Mouse (Mus musculus): Measurements from ENCODE around the gene Tm4sf20. TPM values are rescaled to one million over a fixed set of nuclear protein-coding genes. Genes with fewer than 3 reads are reported as not detected.

Gene Tm4sf20
- polyA plus RNA-seq, 1 experiment from 2014 or later, result 0.53 TPM

DNA sequence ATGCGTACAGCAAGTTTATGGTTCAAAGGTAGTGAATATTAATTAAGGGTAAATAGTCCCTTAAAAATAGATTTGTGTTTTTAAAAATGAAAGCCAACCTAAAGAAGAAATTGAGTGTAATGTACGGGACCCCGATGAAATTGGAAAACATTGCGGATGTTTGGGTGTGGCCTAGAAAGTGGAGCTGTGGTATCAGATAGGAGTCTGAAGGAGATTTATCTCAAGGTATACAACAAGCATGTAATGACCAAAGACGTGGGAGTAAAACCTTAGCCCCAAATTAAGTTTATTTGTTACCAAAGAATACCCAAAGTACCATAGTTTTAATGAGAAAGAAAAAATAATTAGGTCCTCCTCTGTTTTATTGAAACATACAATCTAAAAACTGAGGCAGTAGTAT, 41.8 kb downstream of the Tm4sf20 start:
- H3K9ac ChIP-seq (ENCODE audit: low read depth, low read length), result no peak overlapping the region
- no peaks in the 10 kb centered on the region for H3K9me3 ChIP-seq (replicated peaks; ENCODE audit: low read length)
- H3K27ac ChIP-seq, result no peak overlapping the region
- 90% methylated on average over 5 of the region's 5 CpGs for WGBS
- H3K4me2 ChIP-seq (ENCODE audit: low read length), result no peak overlapping the region
- DNase-seq (ENCODE audit: low spot score) (no peak), ATAC-seq (replicated peaks; ENCODE audit: low FRiP score, low read depth) (no peak)
- peaks cover 12% of the 10 kb centered on the region; the same call in 1 of the 2 replicates for H3K36me3 ChIP-seq (ENCODE audit: insufficient read depth, low read length)
- H3K27me3 ChIP-seq (ENCODE audit: insufficient read depth, low read length), result no peaks in the 10 kb centered on the region
- no peak for TF ChIP-seq CTCF (IDR thresholded peaks at IDR 0.05; ENCODE audit: low read depth)
- peaks cover 10% of the 10 kb centered on the region; the same call in 1 of the 2 replicates for H3K4me1 ChIP-seq (replicated peaks; ENCODE audit: insufficient read depth, low read length)
- H3K4me3 ChIP-seq (replicated peaks; ENCODE audit: low read depth, low read length), result no peak overlapping the region

DNA sequence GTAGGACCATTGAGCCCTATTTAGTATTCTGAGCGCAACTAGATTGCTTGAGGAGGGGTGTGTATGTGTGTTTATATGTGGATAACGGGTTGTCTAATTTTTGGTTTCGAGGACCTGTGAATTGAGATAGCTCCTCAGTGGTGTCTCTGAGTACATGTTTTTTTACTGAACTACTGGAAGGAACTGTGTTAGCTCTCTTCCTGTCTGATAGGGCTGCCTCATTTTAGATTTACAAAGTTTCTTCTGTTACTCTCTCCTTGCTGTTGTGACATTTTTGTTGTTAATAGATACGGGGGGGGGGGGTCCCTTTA, 42.4 kb downstream of the Tm4sf20 start:
- no peak for TF ChIP-seq CTCF (IDR thresholded peaks at IDR 0.05; ENCODE audit: low read depth)
- ATAC-seq (replicated peaks; ENCODE audit: low FRiP score, low read depth) (no peak), DNase-seq (ENCODE audit: low spot score) (no peak)
- Histone ChIP-seq H3K27me3 (ENCODE audit: insufficient read depth, low read length) (no peaks in the 10 kb centered on the region), H3K36me3 (ENCODE audit: insufficient read depth, low read length) (peaks cover 6% of the 10 kb centered on the region; the same call in 1 of the 2 replicates), H3K9ac (ENCODE audit: low read depth, low read length) (peak overlapping the region; percentile 97; the same call in 1 of the 2 replicates), H3K27ac (no peak overlapping the region), H3K4me3 (replicated peaks; ENCODE audit: low read depth, low read length) (peak overlapping the region; percentile 90), H3K9me3 (replicated peaks; ENCODE audit: low read length) (no peaks in the 10 kb centered on the region), H3K4me1 (replicated peaks; ENCODE audit: insufficient read depth, low read length) (peaks cover 10% of the 10 kb centered on the region; the same call in 1 of the 2 replicates), H3K4me2 (ENCODE audit: low read length) (peak overlapping the region; percentile 97)
- 49% methylated on average over 4 of the region's 4 CpGs for WGBS

DNA sequence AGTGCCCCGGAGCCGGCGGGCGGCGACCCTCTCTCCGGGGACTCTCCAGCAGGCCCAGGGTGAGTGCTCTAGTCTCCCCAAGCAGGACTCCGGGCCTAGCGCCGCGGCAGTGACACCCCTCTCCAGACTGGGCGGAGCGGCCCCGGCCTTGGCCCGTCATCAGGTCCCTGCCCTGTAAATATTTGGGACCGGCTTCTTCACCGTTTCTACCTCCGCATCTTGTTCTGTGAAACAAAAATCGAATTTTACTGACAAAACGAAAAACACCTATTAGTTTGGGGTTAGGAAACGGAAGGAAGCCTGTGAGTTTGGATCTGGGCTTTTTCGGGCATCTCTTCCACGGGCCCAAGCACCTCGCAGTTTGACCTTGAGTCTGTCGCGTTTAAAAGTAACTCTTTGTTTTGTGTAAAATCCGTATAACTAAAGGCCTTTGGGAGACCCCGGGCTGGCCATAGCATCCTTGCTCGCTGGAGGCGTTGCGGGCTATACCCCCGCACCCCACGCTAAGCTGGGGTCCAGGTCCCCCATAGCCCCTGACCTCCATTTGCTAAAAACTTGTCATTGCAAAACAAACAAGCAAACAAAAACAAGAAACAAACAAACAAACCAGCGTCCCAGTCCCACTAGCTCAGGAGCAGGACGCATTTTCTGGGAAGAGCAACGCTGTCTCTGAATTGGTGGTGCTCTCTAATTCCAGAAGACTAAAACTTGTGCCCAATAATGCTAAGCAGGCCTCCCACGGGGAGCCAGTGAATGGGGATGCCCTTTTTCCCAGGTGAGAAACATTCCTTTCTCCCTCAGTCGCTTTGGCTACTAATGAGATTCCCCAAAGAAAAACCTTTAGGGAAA, 43.0 kb downstream of the Tm4sf20 start:
- Histone ChIP-seq H3K9me3 (replicated peaks; ENCODE audit: low read length) (no peaks in the 10 kb centered on the region), H3K9ac (ENCODE audit: low read depth, low read length) (peak overlapping the region; percentile 97), H3K27me3 (ENCODE audit: insufficient read depth, low read length) (no peaks in the 10 kb centered on the region), H3K4me1 (replicated peaks; ENCODE audit: insufficient read depth, low read length) (peaks cover 10% of the 10 kb centered on the region; the same call in 1 of the 2 replicates), H3K4me2 (ENCODE audit: low read length) (peak overlapping the region; percentile 97), H3K36me3 (ENCODE audit: insufficient read depth, low read length) (peaks cover 6% of the 10 kb centered on the region; the same call in 1 of the 2 replicates), H3K27ac (peak overlapping the region; percentile 73), H3K4me3 (replicated peaks; ENCODE audit: low read depth, low read length) (peak overlapping the region; percentile 90)
- DNase-seq (ENCODE audit: low spot score), result peak; percentile 80
- peak; percentile 98 for ATAC-seq (replicated peaks; ENCODE audit: low FRiP score, low read depth)
- no peak for TF ChIP-seq CTCF (IDR thresholded peaks at IDR 0.05; ENCODE audit: low read depth)
- 1% methylated on average over 37 of the region's 37 CpGs for WGBS

DNA sequence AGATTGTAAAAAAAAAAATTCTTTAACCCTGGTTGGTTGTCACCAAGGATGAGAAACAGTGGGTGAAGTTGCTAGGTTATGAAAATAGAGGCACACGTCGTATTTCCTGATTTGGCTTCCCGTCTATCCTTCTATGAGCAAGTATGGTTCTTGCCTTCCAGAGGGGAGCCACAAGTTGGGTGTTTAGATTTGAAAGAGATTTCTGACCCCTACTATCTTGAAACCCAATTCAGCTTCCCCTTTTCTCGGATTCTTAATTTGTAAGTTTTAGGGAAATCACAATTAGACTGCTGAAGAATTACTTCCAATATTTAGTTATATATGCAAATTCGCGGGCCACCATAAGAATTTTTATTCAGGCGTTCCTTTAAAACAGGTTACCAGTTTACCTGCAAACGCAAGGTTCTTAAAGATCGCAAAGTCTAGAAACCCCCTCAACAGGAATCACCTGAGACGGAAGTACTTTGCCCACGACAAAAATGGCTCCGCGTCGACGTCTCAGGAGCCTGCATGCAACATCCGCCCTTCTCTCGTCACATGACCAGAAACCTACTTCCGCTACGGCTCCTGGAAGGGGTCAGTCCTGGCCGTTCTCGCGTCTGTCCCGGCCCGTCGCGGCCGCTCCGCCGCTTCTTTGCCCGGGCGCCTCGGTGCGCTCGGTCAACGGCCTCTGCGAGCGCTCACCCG, 43.8 kb downstream of the Tm4sf20 start, which contains the start of gene Mff:
Gene Mff, plus strand, starts transcription at position 552 of the 687 bp plus-strand sequence.
- Histone ChIP-seq H3K27me3 (ENCODE audit: insufficient read depth, low read length) (no peaks in the 10 kb centered on the region), H3K36me3 (ENCODE audit: insufficient read depth, low read length) (peaks cover 3% of the 10 kb centered on the region; the same call in 1 of the 2 replicates), H3K4me2 (ENCODE audit: low read length) (peak within 1 kb of the TSS; percentile 97), H3K9ac (ENCODE audit: low read depth, low read length) (peak within 1 kb of the TSS; percentile 97), H3K9me3 (replicated peaks; ENCODE audit: low read length) (no peaks in the 10 kb centered on the region), H3K4me3 (replicated peaks; ENCODE audit: low read depth, low read length) (peak within 1 kb of the TSS; percentile 90), H3K4me1 (replicated peaks; ENCODE audit: insufficient read depth, low read length) (peaks cover 10% of the 10 kb centered on the region; the same call in 1 of the 2 replicates), H3K27ac (peak within 1 kb of the TSS; percentile 73)
- DNase-seq (ENCODE audit: low spot score) (peak; percentile 98), ATAC-seq (replicated peaks; ENCODE audit: low FRiP score, low read depth) (peak; percentile 99)
- no peak for TF ChIP-seq CTCF (IDR thresholded peaks at IDR 0.05; ENCODE audit: low read depth)
- WGBS, result 9% methylated on average over 38 of the region's 38 CpGs

DNA sequence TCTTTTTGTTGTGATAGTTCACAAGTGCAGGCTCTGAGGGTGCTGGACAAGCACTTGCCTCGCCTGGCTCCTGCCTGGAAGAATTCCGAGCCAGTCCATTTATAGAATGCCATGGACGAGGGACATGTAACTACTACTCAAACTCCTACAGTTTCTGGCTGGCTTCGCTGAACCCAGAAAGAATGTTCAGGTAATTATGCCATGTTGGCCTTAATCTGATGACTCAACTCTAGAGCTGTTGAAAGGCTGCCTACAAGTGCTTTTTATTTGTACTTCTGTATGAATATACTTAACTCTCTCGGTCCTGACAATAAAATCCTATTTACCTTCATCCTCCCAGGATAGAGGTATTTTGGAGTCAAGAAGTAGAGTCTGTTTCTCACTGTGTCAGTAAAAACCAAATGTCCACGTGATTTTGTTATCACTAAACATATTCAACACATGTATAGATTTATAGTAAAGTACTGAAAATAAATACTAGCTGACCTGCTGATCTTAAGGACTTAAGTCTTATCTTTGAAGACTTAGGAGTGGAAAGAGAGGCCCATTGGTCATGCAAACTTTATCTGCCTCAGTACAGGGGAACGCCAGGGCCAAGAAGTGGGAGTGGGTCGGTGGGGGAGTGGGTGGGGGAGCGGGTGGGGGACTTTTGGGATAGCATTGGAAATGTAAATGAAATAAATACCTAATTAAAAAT, 50.3 kb downstream of the Tm4sf20 start:
- no peaks in the 10 kb centered on the region for H3K4me1 ChIP-seq (replicated peaks; ENCODE audit: insufficient read depth, low read length)
- no peak overlapping the region for H3K4me3 ChIP-seq (replicated peaks; ENCODE audit: low read depth, low read length)
- H3K9ac ChIP-seq (ENCODE audit: low read depth, low read length), result no peak overlapping the region
- ATAC-seq (replicated peaks; ENCODE audit: low FRiP score, low read depth), result no peak
- no peaks in the 10 kb centered on the region for H3K36me3 ChIP-seq (ENCODE audit: insufficient read depth, low read length)
- no peak for TF ChIP-seq CTCF (IDR thresholded peaks at IDR 0.05; ENCODE audit: low read depth)
- H3K4me2 ChIP-seq (ENCODE audit: low read length), result no peak overlapping the region
- no peak overlapping the region for H3K27ac ChIP-seq
- 69% methylated on average over 9 of the region's 9 CpGs for WGBS
- no peak for DNase-seq (ENCODE audit: low spot score)
- H3K9me3 ChIP-seq (replicated peaks; ENCODE audit: low read length), result no peaks in the 10 kb centered on the region
- no peaks in the 10 kb centered on the region for H3K27me3 ChIP-seq (ENCODE audit: insufficient read depth, low read length)

Other genes with a start within 250 kb of the Tm4sf20 start
- 20.3 and 20.8 TPM in 2 replicates for gene Col4a4, start 181.6 kb downstream of the Tm4sf20 start, polyA plus RNA-seq (2015; fragmentation: Nextera tagmentation; extraction: Ambion mirVana)
- gene Col4a3, start 181.5 kb downstream of the Tm4sf20 start, polyA plus RNA-seq (2015; fragmentation: Nextera tagmentation; extraction: Ambion mirVana), result 21.9 and 22.3 TPM in 2 replicates
- 268 and 273 TPM in 2 replicates for gene Mff, start 43.6 kb downstream of the Tm4sf20 start, polyA plus RNA-seq (2015; fragmentation: Nextera tagmentation; extraction: Ambion mirVana)
- not detected in 2 replicates for gene Gm47791, start 2.8 kb upstream of the Tm4sf20 start, polyA plus RNA-seq (2015; fragmentation: Nextera tagmentation; extraction: Ambion mirVana)
- 23.5 and 25.2 TPM in 2 replicates for gene Agfg1, start 71.0 kb upstream of the Tm4sf20 start, polyA plus RNA-seq (2015; fragmentation: Nextera tagmentation; extraction: Ambion mirVana)
- gene A030005L19Rik, start 144.9 kb upstream of the Tm4sf20 start, polyA plus RNA-seq (2015; fragmentation: Nextera tagmentation; extraction: Ambion mirVana), result not detected in 2 replicates
- not detected in 2 replicates for gene A030014E15Rik, start 156.5 kb upstream of the Tm4sf20 start, polyA plus RNA-seq (2015; fragmentation: Nextera tagmentation; extraction: Ambion mirVana)
- gene Gm6217, start 162.9 kb upstream of the Tm4sf20 start, polyA plus RNA-seq (2015; fragmentation: Nextera tagmentation; extraction: Ambion mirVana), result not detected in 2 replicates
- gene A030003K21Rik, start 174.9 kb upstream of the Tm4sf20 start, polyA plus RNA-seq (2015; fragmentation: Nextera tagmentation; extraction: Ambion mirVana), result not detected in 2 replicates
- not detected in 2 replicates for gene Gm7544, start 187.6 kb upstream of the Tm4sf20 start, polyA plus RNA-seq (2015; fragmentation: Nextera tagmentation; extraction: Ambion mirVana)
- not detected in 2 replicates for gene Gm47955, start 191.8 kb upstream of the Tm4sf20 start, polyA plus RNA-seq (2015; fragmentation: Nextera tagmentation; extraction: Ambion mirVana)
- gene Gm47959, start 232.1 kb upstream of the Tm4sf20 start, polyA plus RNA-seq (2015; fragmentation: Nextera tagmentation; extraction: Ambion mirVana), result not detected in 2 replicates